Mouse (Mus musculus): ENCODE measurements at regions not wholly inside any gene's neighbourhood (a gene's known extent, or its start where the extent isn't known, plus 50 kb on each side); places are given as distances from the start of the nearest gene placed in this dataset.

DNA sequence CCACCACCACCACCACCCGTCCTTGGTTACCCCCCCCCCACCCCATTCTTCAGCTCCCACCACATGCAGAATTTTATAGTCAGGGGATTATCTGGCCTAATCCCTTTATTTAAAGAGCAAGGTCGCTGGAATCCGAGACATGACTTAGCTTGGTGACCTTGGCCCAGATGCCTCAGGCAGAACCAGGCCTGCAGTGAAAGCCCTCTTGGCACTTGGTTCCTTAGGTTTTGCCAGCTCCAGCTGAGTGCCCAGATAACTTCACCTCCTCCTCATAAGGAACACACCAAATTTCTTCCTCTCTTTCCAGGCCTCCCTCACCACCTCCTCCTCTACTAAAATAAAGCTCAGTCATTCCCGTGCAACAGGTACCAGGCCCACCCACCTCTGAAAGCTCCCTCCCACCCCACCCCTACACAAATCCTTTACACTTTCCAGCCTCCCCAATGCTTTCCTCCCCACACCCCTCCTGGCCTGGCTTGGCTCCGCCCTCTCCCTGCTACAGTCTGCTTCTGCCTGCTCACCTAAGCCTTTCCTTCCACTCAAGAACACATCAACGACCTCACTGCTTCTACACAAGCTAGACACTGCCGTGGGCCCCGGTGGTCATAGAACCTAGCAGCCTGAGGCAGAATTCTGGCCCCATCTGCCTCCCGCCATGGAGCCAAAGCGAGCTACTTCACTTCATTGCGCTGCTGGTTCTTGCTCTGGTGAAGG, 131.5 kb upstream of the Zfp703 start:
- DNase-seq (ENCODE audit: low spot score) = no peak

DNA sequence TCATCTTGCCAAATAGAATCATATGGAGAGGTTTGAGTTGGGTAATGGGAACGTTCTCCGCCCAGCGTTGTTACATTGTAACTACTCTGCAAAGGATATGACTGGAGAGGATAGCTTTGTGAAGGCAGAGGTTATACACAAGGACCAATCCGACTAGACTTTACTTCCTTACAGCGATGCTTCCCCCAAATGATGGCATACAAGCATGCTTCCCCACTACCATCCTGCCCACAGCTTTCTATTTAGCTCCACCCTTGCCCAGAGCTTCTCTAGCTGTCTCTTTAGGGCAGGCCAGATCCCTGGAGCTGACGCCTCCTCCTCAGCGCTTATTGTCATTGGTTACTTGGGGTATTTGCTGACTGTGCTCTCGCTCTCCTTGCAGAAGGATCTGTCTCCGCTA, 130.1 kb upstream of the Zfp703 start:
- no peak for DNase-seq (ENCODE audit: low spot score)

DNA sequence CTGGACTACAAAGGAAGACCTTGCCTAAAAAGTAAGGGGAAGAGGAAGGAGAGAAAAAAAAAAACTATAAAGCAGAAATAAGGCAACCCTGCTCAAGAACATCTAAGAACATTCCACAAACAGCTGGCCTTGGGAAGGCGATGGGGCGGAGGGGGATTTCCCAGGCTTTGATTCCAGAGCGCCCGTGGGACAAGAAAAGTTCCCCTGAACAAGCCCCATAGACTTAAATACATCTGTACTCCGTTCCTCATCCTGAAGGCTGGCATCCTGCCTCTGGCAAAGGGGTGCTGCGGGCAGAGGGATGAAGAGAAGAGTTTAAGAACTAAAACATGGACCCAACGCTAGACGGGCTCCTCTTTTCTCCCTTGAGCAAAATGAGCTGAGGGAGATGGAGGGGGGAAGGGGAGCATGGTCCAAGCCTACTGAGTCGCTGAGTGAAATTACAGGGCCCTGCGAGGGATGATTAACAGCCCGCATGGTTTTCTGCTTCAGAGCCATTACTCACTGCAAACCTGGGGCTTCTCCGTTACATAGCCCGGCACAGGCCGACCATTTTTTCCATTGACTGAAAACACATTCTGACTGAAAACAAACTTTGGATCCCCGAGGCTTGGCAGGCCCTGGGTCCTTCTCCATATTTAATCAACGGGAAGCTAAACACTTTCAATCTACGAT, 128.9 kb upstream of the Zfp703 start:
- peak; percentile 65 for DNase-seq (ENCODE audit: low spot score)

DNA sequence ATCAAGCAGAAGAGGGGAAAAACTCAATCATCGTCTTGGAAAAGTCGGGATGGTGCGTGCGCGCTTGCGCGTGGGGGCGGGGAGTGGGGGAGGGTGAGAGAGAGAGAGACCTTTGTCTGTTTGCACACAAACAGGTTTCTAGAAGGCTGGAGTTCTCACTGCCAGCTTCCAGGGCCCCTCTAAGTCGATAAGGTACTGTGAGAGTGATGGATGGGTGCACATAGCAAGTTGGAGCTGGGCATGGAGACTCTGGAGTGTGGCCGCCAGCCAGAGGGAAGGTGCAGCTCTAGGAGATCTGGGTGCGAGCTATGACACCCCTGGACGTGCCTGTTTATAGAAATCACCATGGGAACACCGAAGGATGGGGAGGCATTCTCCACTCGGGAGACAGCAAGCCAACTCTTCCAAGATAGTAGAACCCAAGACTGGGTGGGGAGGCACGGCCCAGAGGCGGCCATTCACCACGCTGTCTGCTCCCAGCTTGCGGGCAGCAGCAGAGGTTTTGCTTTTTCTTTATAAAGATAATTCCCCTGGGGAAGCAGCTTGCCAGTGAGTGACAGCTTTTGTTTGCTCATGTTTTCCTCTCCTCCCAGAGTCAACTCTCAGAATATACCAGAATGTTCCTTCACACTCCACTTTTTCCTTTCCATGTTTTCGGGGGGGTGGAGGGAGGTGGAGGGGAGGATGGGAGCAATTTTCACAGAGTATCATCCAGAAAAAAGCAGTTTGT, 128.0 kb upstream of the Zfp703 start:
- DNase-seq (ENCODE audit: low spot score) = no peak

DNA sequence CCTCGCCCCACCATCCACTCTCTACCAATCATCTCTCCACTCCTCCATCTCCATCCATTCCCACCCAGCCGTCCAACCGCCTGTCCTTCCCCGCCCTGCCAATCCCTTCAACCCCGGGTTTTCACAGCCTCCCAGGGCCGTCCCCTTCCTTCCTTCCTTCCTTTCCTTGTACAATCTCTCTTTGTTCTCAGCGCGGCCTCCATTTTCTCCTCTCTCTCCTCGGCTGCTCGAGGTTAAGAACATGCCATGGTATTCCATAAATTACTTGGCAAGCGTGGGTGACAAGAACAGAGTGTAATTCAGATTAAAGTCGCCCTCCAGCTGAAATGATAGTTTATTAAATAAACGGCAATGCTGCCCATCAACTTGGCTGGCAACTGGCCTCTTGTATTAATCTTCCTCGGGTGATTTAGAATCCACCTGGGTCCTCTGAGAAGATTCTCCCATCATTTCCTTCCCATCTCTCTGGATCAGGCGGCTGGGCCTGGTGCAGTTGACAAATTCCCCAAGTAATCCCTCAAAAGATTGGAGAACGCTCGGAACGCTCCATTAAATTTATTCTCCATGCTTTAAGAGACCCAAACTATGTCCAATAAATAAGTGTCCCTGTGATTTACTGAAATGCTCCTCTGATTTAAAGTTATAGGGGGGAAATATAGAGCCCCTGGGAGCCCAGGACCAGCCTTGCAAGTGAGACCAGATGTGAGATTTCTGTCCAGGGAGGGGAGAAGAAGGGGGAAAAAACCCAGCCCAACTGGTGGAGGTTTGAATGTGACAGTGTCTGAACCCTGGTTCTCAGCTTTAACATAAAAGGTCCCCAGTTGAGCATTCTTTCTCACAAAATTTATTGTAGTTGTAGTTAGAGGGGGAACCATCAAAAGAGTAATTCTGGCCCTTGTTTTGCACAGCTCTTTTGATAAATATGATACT, 125.0 kb upstream of the Zfp703 start:
- DNase-seq (ENCODE audit: low spot score) = peak; percentile 46

DNA sequence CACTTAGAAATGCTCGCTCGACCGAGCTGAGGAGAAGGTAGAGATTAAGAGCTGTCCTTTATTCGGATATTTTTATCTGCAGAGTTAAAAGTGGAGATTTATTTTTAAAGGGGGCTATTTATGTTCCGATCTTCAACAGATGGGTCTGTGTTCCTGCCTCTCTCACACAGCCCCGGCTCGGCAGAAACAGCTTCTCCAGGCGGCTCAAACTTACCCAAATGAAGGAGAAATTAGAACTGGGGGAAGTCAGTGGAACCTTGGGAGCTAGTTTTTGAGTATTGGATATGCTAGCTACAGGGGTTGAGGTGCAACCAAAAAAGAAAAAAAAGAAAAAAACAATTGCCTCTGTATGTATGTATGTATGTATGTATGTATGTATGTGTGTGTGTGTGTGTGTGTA, 124.2 kb upstream of the Zfp703 start:
- DNase-seq (ENCODE audit: low spot score) = no peak

DNA sequence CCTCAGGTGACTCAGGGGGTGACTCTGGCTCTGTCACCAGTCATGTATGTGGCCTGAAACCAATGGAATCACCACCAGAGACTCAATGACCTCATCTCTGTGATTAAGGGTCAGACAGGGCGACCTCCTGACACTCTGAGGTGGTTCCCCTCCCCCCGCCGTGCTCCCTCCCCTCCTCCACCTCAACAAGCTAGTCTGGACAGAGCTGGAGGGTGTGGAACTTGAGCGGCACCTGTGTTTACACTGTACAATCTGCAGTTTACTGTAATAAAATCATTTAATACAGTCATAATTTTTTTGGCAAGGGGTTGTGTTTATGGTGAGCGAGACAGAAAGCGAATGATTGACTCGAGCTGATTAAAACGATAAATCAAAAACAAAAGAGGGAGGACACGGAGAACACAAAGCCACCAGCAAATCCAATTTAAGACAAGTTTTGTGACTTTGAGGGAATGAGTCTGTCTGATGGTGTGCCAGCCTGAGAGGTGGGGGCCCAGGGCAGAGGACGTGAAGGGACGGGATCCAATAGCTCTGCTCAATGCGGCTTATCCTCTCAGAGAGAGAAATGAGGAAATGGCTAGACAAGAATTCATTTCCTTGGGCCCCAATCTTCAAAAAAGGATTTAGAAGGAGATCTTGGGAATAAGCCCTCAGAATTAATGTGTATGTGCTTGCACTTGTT, 122.4 kb upstream of the Zfp703 start:
- no peak for DNase-seq (ENCODE audit: low spot score)

DNA sequence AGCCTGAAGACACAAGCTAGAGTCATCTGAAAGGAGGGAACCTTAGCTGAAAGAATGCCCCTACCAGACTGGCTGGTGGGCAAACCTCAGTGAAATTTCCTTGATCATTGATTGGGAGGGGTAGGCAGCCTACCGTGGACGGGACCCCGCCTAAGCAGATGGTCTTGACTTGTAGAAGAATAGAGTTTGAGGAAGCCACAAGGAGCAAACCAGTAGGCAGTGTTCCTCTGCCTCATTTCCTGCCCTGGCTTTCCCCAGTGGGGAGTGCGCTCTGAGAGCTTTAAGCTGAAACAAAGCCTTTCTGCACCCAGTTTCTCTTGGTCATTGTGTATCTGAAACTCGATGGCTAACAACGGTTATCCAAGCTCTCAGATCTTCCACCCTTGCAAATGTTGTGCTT, 121.9 kb upstream of the Zfp703 start:
- no peak for DNase-seq (ENCODE audit: low spot score)

DNA sequence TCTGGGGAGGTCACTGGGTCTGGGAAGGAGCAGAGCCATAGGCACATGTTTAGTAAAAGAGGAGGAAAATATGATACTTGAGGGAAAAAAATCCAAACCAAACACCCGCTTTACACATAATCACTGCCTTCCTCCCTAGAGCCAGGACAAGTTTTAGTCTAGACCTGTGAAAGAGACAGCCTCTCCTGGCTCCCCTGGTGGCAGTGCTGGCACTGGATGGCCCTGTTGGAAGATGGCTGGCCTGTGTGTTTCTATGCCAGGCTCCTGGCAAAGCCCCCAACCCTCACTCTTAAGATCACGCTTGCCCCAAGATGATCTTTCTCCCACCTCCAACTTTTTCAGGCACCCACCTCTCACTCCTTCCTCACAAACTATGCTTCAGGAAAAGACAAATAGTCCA, 112.6 kb upstream of the Zfp703 start:
- DNase-seq (ENCODE audit: low spot score) = no peak

DNA sequence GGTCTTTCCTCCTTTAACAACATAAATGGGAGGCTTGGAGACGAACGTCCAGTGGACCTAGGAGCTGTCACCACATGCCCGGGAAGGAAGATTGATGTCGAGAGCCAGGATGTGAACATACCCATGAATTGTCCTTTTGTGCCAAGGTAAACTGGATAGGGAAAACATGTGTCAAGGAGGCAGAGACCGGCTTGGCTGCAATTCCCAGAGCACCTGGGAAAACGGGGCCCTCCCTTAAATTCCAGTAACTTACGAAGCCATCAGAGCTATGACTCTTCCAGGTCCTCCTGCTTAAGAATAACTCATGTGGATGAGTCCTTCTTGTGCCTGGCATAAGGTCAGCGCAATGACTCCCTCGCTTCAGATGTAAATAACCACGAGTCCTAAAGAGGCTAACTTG, 112.2 kb upstream of the Zfp703 start:
- DNase-seq (ENCODE audit: low spot score) = no peak

DNA sequence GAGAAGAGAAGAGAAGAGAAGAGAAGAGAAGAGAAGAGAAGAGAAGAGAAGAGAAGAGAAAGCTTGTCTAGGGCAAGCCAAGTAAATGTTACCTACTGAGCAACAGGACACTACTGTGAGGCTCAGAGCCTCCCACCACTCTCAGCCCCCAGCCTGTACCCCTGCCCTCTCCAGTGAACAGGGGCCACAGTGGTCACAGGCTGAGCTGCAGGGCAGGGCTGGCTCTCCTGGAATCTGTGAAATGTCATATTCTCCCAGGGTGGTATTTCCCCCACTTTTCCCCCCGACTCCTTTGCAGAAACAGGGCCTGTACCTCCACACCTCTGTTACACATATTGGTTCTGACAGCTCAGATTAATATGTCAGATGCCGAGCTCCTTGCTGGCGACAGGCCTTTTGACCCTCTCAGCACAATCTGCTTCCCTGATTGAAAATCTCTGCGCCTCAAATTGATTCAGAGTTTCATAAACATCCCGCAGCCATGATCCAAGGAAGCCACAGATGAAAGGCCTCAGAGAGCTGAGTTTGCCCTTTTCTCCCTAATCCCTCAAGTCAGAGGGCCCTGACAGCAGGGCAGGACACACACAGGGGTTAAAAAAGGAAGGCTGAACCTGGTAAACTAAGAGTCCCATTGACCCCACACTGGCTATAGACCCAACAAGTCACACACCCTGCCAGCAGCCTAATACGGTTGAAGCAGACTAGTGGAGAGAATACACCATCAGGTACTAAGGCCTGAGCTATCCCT, 108.8 kb upstream of the Zfp703 start:
- peak; percentile 71 for DNase-seq (ENCODE audit: low spot score)

DNA sequence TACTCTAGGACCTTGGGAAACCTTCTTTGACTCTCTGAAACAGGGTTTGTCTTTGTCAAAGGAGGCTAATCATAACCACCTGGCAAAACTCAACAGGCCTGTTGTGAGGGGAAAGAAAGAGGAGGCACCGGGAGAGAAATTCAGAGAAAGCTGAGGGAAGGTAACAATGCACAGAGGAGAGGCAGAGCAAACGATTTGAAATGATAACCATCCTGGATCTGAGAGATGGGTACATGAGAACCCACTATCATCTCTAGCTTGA, 108.3 kb upstream of the Zfp703 start:
- no peak for DNase-seq (ENCODE audit: low spot score)

DNA sequence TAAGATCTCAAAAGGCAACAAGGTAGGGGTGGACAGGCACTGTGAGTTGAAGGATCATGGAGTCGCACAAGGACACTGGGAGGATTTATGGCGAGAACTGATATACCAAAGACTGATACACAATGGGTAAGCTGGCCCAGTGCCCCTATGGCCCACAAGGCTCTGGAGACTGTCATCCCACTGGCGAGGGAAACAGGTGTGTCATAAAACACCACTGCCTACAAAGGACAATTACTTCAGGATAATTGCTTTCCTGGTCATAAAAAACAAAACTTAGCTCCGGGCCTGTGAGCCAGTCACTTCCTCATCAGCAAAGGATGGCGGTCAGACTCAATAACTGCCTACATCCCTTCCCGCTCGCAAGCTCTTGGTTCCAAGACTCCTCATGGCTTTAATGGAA, 105.3 kb upstream of the Zfp703 start:
- no peak for DNase-seq (ENCODE audit: low spot score)

DNA sequence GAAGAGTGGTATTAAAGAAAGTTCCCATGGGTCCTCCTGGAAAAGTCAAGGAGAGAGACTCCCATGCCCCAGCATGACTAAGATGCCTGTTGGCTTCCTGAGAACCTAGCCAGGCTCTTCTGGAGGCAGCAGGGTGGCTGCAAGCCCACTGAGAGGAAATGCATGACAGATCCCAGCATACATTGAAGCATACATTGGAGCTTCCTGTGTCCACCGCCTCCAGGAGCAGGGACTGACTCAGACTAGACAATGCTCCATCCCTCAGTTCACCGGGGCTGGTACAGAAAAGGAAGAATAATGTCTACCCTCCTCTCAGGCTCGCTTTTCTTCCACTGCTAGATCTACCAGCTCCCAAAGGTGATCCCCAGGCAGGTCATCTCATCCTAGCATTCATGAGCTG, 104.7 kb upstream of the Zfp703 start:
- no peak for DNase-seq (ENCODE audit: low spot score)

DNA sequence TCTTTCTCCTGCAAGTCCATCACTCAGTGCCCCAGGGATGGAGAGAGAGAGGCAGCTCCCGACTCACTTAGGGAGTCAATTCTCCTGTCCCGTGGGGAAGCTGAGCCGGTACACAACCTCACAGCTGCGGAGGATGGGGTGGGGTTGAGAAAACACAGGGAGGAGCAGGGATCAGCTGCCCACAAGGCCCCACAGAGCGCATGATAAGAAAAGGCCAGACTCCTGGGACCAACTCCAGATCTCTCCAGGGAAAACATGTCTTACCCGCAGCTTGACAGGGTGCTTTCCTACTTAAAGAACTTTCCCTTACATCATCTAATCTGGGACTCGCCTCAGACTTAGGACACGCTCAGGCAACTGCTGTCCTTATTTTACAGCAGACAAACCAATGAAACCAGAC, 104.3 kb upstream of the Zfp703 start:
- no peak for DNase-seq (ENCODE audit: low spot score)

DNA sequence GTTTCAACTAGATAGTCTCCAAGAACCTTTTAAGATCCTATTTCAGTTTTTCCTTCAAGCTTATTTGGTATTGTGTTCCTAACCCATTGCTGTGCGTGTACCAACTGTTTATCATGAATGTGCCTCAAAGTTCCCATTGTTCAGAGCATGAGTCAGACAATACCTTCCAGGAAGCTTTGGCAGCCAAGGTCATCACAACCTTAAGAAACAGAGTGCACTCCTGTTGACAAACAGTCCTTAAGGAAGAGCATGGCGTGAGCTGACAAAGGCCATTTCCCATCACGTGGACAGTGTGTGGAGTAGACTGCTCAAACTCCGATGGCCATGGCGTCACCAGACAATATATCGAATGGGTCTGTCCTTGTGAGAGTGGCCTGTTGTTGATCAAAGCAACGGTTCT, 96.9 kb upstream of the Zfp703 start:
- DNase-seq (ENCODE audit: low spot score) = no peak

DNA sequence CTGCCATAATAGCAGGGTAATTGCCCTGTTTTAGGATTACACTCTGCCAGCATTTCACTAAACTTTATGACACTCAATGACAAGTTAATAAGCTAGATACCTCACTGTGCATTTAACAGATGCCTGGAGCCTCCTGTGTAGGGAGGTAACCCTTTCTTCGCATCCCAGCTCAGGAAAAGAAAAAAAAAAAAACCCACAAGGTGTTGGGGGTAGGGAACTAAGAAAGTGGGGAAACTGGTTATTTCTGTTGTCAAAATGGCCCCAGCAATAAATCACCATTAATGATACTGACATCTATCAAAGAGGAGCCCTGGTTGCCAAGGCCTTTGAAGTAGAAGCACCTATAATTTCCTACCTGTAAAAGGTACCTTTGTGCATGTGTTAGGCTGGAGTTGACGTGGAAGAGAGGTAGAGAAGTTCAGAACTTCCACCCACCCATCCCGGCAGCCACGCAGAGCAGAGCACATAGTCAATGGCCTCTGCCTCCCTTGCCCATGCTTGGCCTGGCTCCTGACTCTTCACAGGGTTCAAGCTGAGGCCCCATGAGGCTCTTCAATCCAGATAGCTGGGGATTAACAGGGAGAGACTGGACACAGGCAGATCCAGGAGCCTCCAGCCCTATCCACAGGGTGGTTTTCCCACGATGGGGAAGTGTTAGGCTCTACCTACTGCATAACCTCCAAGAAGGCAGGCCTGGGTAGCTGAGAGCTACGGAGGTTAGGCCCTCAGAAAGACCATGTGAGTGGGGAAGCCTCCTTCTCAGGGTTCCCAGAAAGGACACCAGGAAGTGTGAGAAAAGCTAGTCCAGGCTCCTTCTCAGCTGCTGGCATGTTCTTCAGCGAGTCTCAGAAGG, 95.6 kb upstream of the Zfp703 start:
- DNase-seq (ENCODE audit: low spot score) = no peak

DNA sequence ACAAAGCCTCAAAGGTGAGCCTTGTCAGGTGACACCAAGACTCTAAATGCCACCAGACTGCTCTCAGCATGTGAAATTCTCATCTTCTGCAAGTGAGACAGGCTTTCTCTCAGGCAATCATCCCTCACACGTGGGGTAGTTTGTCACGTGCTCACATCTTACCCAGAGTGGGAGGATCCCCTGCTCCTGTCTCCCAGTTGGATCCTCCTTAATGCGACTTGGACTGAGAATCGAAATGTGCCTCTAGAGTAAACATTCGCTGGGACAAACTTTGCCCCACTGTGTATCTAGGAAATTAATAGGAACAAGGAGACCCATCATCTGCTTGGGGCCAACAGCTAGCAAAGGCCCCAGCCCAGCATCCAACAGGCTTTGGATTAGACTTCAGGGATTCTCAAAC, 94.5 kb upstream of the Zfp703 start:
- DNase-seq (ENCODE audit: low spot score) = no peak

DNA sequence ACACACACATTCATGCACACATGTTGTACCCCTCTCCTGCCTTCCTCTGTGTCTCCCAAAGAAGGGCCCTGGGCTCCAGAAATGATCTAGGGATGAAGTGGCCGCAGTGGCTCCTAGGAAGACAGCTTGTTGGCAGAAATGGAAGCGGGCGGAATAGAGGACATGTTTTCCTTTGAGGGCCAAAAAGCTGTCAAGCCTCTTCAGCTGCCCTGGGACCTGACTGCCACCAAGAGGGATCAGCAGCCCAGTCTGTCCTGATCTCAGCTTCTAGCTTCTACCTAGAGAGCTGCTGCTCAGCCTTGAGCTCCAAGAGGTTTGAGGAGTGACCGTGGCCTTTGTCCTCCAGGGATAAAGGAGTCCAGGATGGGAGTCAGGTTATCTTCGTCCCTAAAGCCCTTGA, 93.8 kb upstream of the Zfp703 start:
- DNase-seq (ENCODE audit: low spot score) = no peak

DNA sequence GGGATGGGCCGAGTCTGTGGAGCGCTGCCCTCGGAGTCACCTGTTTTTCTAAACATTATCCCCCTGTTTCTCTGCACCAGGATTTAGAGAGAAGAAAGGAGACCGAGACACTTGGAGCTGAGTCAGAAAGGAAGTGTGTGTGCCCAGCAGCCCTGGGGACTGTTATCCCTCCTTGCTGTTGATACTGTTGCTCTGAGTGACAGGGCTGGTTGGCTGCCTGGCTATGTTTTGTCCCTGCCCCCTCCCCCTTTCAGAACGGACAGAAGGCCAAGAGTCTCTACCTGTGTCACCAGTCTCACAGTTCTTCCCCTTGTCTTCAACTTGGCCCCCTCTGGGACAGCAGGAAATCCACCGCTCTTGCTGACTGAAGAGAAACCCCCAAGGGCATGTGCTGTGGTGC, 93.4 kb upstream of the Zfp703 start:
- no peak for DNase-seq (ENCODE audit: low spot score)

Data from embryo, embryonic 10.5 days (tissue).